Comparison of ENCODE assay signal across 18 mouse cellular contexts in the genomic region with DNA sequence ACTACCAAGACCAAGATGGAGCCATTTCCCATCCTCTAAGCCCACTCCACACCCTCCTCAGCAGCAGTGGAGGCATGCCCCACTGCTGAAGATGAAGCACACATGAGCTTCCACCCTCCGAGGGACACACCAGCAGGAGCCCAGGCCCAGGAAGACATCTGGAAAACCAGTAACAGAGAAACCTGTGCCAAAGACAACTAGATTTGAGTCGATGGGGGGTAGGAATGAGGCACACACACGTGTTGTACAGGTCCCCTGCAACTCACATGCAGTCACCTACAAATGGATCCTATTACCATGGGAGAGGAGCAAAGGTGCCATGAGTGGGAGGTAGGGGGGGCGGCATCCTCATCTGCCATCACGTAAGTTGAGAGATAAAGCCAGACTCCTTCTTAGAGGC. TPM values are rescaled to one million over a fixed set of nuclear protein-coding genes. Genes with fewer than 3 reads are reported as not detected.
DNase-seq lines count a peak whose midpoint lies in the region; ATAC-seq and TF ChIP-seq lines count a peak whose summit lies in the region.
"Had no signal": no experiment of that assay in that cellular context is flagged by ENCODE, and none has a peak within 500 bp of the region (broad histone marks: within the 10 kb centered on the region; RNA-seq: fewer than 3 reads in every experiment).

No protein-coding gene starts in this region.

- no peak for TF ChIP-seq CTCF in thymus, adult 2 months (IDR thresholded peaks at IDR 0.05; ENCODE audit: borderline replicate concordance, control insufficient read depth, extremely low read depth, insufficient read depth, low read length, poor library complexity)

- no peaks in the 10 kb centered on the region for H3K36me3 ChIP-seq in kidney, embryonic 15.5 days
- no peaks in the 10 kb centered on the region for H3K36me3 ChIP-seq in thymus, adult 2 months (ENCODE audit: control insufficient read depth, insufficient read depth, low read length)
- H3K36me3 ChIP-seq: forebrain, embryonic 12.5 days; midbrain, embryonic 15.5 days; neural tube, embryonic 12.5 days had no signal

- no peak for TF ChIP-seq POLR2A in thymus, adult 2 months (IDR thresholded peaks at IDR 0.05; ENCODE audit: control insufficient read depth, extremely low read depth, insufficient read depth, low read length, poor library complexity)

- 0 out of 2 replicates have a peak overlapping the region, but pooled peaks have one; percentile 5 for H3K27ac ChIP-seq in kidney, embryonic 15.5 days
- H3K27ac ChIP-seq in thymus, adult 2 months (ENCODE audit: control insufficient read depth, insufficient read depth, low read length), result peak overlapping the region; percentile 3; the same call in 1 of the 2 replicates
- H3K27ac ChIP-seq: forebrain, embryonic 12.5 days; neural tube, embryonic 12.5 days had no signal

- no peaks in the 10 kb centered on the region for H3K27me3 ChIP-seq in kidney, embryonic 15.5 days
- no peaks in the 10 kb centered on the region for H3K27me3 ChIP-seq in thymus, adult 2 months (ENCODE audit: control insufficient read depth, insufficient read depth, low read length)
- H3K27me3 ChIP-seq: forebrain, embryonic 12.5 days; midbrain, embryonic 15.5 days; neural tube, embryonic 12.5 days had no signal

- no peak for ATAC-seq in kidney, embryonic 15.5 days (replicated peaks; ENCODE audit: low FRiP score)
- ATAC-seq in granulocyte monocyte progenitor cell, adult 5-6 weeks (replicated peaks; ENCODE audit: poor library complexity, severe bottlenecking), result no peak
- no peak for ATAC-seq in erythroid progenitor cell, adult 5-6 weeks (replicated peaks; ENCODE audit: low FRiP score, poor library complexity, severe bottlenecking)
- ATAC-seq: activated CD4-positive, CD25-positive, alpha-beta regulatory T cell, adult 4 months; intestine, postnatal 0 days; midbrain, embryonic 15.5 days had no signal

- no peak overlapping the region for H3K4me3 ChIP-seq in kidney, embryonic 15.5 days (replicated peaks)
- H3K4me3 ChIP-seq in thymus, adult 2 months (ENCODE audit: control insufficient read depth, insufficient read depth, low read length), result no peak overlapping the region
- H3K4me3 ChIP-seq: forebrain, embryonic 12.5 days; midbrain, embryonic 15.5 days; neural tube, embryonic 12.5 days had no signal

- H3K4me2 ChIP-seq in kidney, embryonic 15.5 days, result no peak overlapping the region
- H3K4me2 ChIP-seq: forebrain, embryonic 12.5 days; midbrain, embryonic 15.5 days; neural tube, embryonic 12.5 days had no signal

- H3K9ac ChIP-seq in kidney, embryonic 15.5 days, result no peak overlapping the region
- H3K9ac ChIP-seq: forebrain, embryonic 12.5 days; midbrain, embryonic 15.5 days; neural tube, embryonic 12.5 days had no signal

- no peaks in the 10 kb centered on the region for H3K9me3 ChIP-seq in kidney, embryonic 15.5 days (replicated peaks)
- H3K9me3 ChIP-seq: forebrain, embryonic 12.5 days; midbrain, embryonic 15.5 days; neural tube, embryonic 12.5 days had no signal

- peaks cover 71% of the 10 kb centered on the region for H3K4me1 ChIP-seq in kidney, embryonic 15.5 days
- H3K4me1 ChIP-seq in thymus, adult 2 months (replicated peaks; ENCODE audit: control insufficient read depth, insufficient read depth, low read length), result peaks cover 70% of the 10 kb centered on the region

- WGBS in kidney, embryonic 15.5 days, result 64% methylated on average over 5 of the region's 5 CpGs
- 70% methylated on average over 5 of the region's 5 CpGs for WGBS in thymus, adult 2 months

- intact Hi-C loops in heart, postnatal 10 days (cut with DNase I), result no loop called here

- peak; percentile 98 for DNase-seq in heart, adult 11 months
- DNase-seq in heart, postnatal 10 days, result no peak
- DNase-seq in kidney, postnatal 10 days, result no peak
- DNase-seq in thymus, adult 2 months, result no peak
- no peak for DNase-seq in thymus, postnatal 10 days (ENCODE audit: low spot score in 2 of 2)
- DNase-seq: cerebellum, adult 9-10 months had no signal

RNA-seq across cellular contexts. Expression of a gene that starts 6.4 kb away (rescaled TPM):
- not detected for total RNA-seq in heart, postnatal 10 days (2021)
- polyA plus RNA-seq in kidney, embryonic 15.5 days (2015; fragmentation: Nextera tagmentation; extraction: Ambion mirVana), result 0.22 TPM in 1 of 2 replicates, not detected in the other
- polyA plus RNA-seq in thymus, adult 2 months (2012; rRNA removed), result not detected in 2 replicates
- not detected in 2 replicates for total RNA-seq in granulocyte monocyte progenitor cell, adult 5-6 weeks (2014; fragmentation: Nextera tagmentation)
- total RNA-seq in granulocyte monocyte progenitor cell, adult 5-6 weeks (2017), result not detected in 2 replicates
- not detected in 2 replicates for total RNA-seq in erythroid progenitor cell, adult 5-6 weeks (2015; ENCODE audit: low replicate concordance)
- total RNA-seq in erythroid progenitor cell, adult 5-6 weeks (2017; ENCODE audit: low replicate concordance), result not detected in 2 replicates
- total RNA-seq: gastrocnemius, adult 18-20 months; hematopoietic stem cell, adult 5-6 weeks; layer of hippocampus, postnatal 14 days had no signal
- polyA plus RNA-seq: forebrain, embryonic 12.5 days; intestine, postnatal 0 days; limb, embryonic 11.5 days had no signal

RNA-seq across cellular contexts. Expression of a gene that starts 28.5 kb away (rescaled TPM):
- total RNA-seq in heart, postnatal 10 days (2021), result 10 to 100 TPM; 63.9 to 96.0 TPM
- 21.8 and 23.3 TPM in 2 replicates for polyA plus RNA-seq in kidney, embryonic 15.5 days (2015; fragmentation: Nextera tagmentation; extraction: Ambion mirVana)
- polyA plus RNA-seq in thymus, adult 2 months (2012; rRNA removed), result 172 and 234 TPM in 2 replicates
- 39.9 and 51.5 TPM in 2 replicates for total RNA-seq in granulocyte monocyte progenitor cell, adult 5-6 weeks (2014; fragmentation: Nextera tagmentation)
- 11.6 and 24.0 TPM in 2 replicates for total RNA-seq in granulocyte monocyte progenitor cell, adult 5-6 weeks (2017)
- total RNA-seq in erythroid progenitor cell, adult 5-6 weeks (2015; ENCODE audit: low replicate concordance), result 41.8 and 46.9 TPM in 2 replicates
- 53.8 and 60.1 TPM in 2 replicates for total RNA-seq in erythroid progenitor cell, adult 5-6 weeks (2017; ENCODE audit: low replicate concordance)
